Mouse (Mus musculus) activated CD4-positive, CD25-positive, alpha-beta regulatory T cell, adult 4 months (primary cell): Measurements from ENCODE around the gene Creb1. TPM values are rescaled to one million over a fixed set of nuclear protein-coding genes. Genes with fewer than 3 reads are reported as not detected.
"Not testable (repeated sequence)": the region's sequence is repeated elsewhere in the genome, so short reads cannot be mapped to it uniquely, and the experiment has no call there.

Experiments
- ATAC-seq: one replicate; pipeline ENCODE4 v1.8.0; 2017
- polyA plus RNA-seq, 2 experiments: library from polyadenylated mRNA; unstranded; fragments of 100-300 nt; shearing (Covaris generic); gene quantifications; one replicate each; pipeline ENCODE4 v1.2.1; 2017

The Creb1 gene
- polyA plus RNA-seq, 2 experiments from 2014 or later: 52.4 to 53.1 TPM

GRCm38 (mm10) chr1:64623558-64624435 is 91.4 kb downstream of the Creb1 start:
- no peak for ATAC-seq

- ATAC-seq: no peak
Measured at GRCm38 (mm10) chr1:64625214-64625613, 92.8 kb downstream of the Creb1 start.

- ATAC-seq: no peak
Measured at GRCm38 (mm10) chr1:64631526-64631925, 99.1 kb downstream of the Creb1 start.

- no peak for ATAC-seq
Measured at GRCm38 (mm10) chr1:64633237-64633636, 100.8 kb downstream of the Creb1 start.

- ATAC-seq: no peak
Measured at GRCm38 (mm10) chr1:64635624-64636023, 103.2 kb downstream of the Creb1 start.

- ATAC-seq: no peak
Measured at GRCm38 (mm10) chr1:64639279-64639678, 106.8 kb downstream of the Creb1 start.

- no peak for ATAC-seq
Measured at GRCm38 (mm10) chr1:64641069-64641468, 108.6 kb downstream of the Creb1 start.

GRCm38 (mm10) chr1:64642541-64642940 is 110.1 kb downstream of the Creb1 start:
- ATAC-seq: not testable (repeated sequence)

- ATAC-seq: no peak
Measured at GRCm38 (mm10) chr1:64644513-64644912, 112.1 kb downstream of the Creb1 start.

- no peak for ATAC-seq
Measured at GRCm38 (mm10) chr1:64649362-64650124, 117.1 kb downstream of the Creb1 start.

- no peak for ATAC-seq
Measured at GRCm38 (mm10) chr1:64653701-64654100, 121.3 kb downstream of the Creb1 start.

Other genes starting within 250 kb of the Creb1 start
- gene Mettl21a, start 84.6 kb downstream of the Creb1 start, polyA plus RNA-seq: 10 to 100 TPM; 28.2 to 34.9 TPM
- gene Ccnyl1, start 157.8 kb downstream of the Creb1 start, polyA plus RNA-seq: 1 to 10 TPM; 1.5 to 2.3 TPM
- under 1 TPM; 0.53 to 0.64 TPM for gene Fzd5, start 205.1 kb downstream of the Creb1 start, polyA plus RNA-seq